Mouse (Mus musculus) limb, embryonic 13.5 days (tissue): ENCODE measurements around the gene Unc50. TPM values are rescaled to one million over a fixed set of nuclear protein-coding genes. Genes with fewer than 3 reads are reported as not detected.

Source experiments
- ATAC-seq: fragments of 200-750 bp; cut with Nextera tagmentation; 2 replicates; pipeline ENCODE4 v1.8.0; 2017; ENCODE audit warnings: low read depth, moderate number of reproducible peaks, moderate TSS enrichment; ENCODE audit not compliant: low FRiP score
- H3K27ac ChIP-seq: fragments of 300-500 bp; sonication (generic); 2 replicates; pipeline ENCODE4 v1.5.1; 2015; ENCODE audit warnings: inconsistent platforms, mild to moderate bottlenecking, moderate library complexity
- H3K27me3 ChIP-seq: fragments of 300-500 bp; sonication (generic); 2 replicates; pipeline ENCODE4 v1.6.1; 2015; ENCODE audit warnings: mild to moderate bottlenecking, inconsistent platforms
- H3K36me3 ChIP-seq: fragments of 300-500 bp; sonication (generic); 2 replicates; pipeline ENCODE4 v1.6.1; 2015; ENCODE audit warnings: inconsistent platforms, mild to moderate bottlenecking, moderate library complexity
- H3K4me1 ChIP-seq: fragments of 300-500 bp; sonication (generic); 2 replicates; pipeline ENCODE4 v1.6.1; 2015; ENCODE audit warnings: inconsistent platforms
- H3K4me2 ChIP-seq: fragments of 300-500 bp; sonication (generic); replicated peaks from 2 replicates; pipeline ENCODE4 v1.6.1; 2015; ENCODE audit warnings: inconsistent platforms, mild to moderate bottlenecking, moderate library complexity
- H3K4me3 ChIP-seq: fragments of 300-500 bp; sonication (generic); 2 replicates; pipeline ENCODE4 v1.5.1; 2015; ENCODE audit warnings: moderate library complexity, mild to moderate bottlenecking, inconsistent platforms
- H3K9ac ChIP-seq: fragments of 300-500 bp; sonication (generic); 2 replicates; pipeline ENCODE4 v1.6.1; 2015; ENCODE audit warnings: mild to moderate bottlenecking, inconsistent platforms
- H3K9me3 ChIP-seq: fragments of 300-500 bp; sonication (generic); 2 replicates; pipeline ENCODE4 v1.6.1; 2016; ENCODE audit warnings: inconsistent platforms
- WGBS: fragments of 180-500 bp; shearing (Covaris S2); methylation state at CpG from one replicate; pipeline ENCODE4 v1.1.7; 2015; 5-methylcytosine and 5-hydroxymethylcytosine counted together
- polyA plus RNA-seq: library from polyadenylated mRNA; unstranded; fragments of >200 nt; fragmentation: Nextera tagmentation; extraction: Ambion mirVana; gene quantifications from 2 replicates; pipeline ENCODE4 v1.2.1, GENCODE M21; 2015

Unc50 gene
- 148 and 149 TPM in 2 replicates for polyA plus RNA-seq

DNA sequence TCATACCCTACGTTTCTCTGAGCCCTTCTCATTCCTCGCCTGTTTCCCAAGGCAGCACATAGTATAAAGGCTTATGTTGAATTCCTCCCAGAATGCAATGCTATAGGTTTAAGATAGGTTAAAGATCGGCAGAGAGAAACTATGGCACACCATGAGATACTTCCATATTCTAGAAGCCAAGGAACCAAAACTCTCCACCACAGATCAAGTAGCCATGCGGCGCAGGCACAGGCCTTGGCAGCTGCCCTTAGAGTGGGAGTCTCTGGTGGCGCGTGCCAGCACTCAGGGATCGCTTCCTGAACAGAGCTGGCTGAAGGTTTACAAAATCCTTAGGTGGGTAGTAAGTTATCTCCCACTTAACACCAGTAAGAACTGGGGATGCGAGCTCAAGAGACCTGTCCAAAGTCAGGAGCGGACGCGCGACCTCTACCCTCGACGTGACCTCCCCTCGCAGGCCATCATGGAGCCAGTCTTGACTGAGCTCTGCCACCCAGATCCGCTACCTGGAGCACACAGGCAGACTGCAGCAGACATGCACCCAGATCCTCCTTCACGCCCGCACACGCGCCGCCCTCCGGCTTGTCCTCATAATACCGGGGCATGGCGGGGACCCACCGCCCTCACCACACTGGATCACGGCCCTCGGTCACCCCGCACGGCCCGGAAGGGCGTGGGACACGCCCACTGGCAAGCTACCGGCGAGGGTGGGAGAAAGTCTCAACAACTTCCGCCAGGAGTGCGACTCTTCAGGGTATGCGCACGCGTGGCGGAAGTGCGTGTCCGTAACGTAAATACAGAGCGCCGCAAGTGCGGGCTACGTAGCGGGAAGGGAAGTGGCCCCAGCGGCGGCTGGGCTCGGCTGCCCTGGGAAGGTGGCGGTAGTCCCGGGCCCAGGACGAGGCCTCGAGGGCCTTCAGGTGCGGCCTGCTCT lies at the start of gene Unc50, which contains the start of gene Coa5:
Unc50 (plus strand) TSS at position 774 of the 931 bp plus-strand sequence.
Coa5 (minus strand) TSS at position 738 of the 931 bp plus-strand sequence.
- 4% methylated on average over 57 of the region's 57 CpGs for WGBS
- peaks cover 54% of the 10 kb centered on the region for H3K36me3 ChIP-seq

DNA sequence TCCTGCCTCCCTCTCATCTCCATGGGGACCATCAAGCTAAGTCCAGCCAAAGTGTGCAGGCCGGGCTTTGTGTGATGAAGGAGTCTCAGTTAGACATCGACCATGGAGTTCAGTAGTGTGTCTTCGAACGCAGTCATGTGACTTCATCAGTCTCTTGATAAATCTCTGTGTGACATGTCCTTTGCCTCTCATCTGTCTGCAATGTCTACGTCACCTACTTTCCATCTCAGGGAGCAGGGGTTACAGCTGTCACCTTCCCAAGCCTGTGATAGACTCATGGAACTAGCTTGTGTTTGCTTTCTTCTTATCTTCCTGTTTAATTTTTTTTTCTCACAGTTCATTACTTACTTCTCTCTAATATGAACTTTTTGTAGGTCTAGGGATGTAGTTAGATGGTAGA lies 49.0 kb upstream of the Unc50 start:
- Histone ChIP-seq H3K36me3 (peaks cover 31% of the 10 kb centered on the region), H3K27me3 (no peaks in the 10 kb centered on the region), H3K4me3 (no peak overlapping the region), H3K9me3 (no peaks in the 10 kb centered on the region), H3K4me1 (no peaks in the 10 kb centered on the region), H3K4me2 (no peak overlapping the region), H3K9ac (no peak overlapping the region), H3K27ac (no peak overlapping the region)
- WGBS: 94% methylated on average over 5 of the region's 5 CpGs
- no peak for ATAC-seq

More for the DNA sequence above, at the start of gene Unc50, which contains the start of gene Coa5:
- H3K9me3 ChIP-seq: no peaks in the 10 kb centered on the region
- H3K4me2 ChIP-seq: peak within 1 kb of the TSS; percentile 88
- peak within 1 kb of the TSS; percentile 90 for H3K9ac ChIP-seq
- ATAC-seq: peak; percentile 98
- H3K27ac ChIP-seq: 0 out of 2 replicates have a peak within 1 kb of the TSS, but pooled peaks have one; percentile 48
- peaks cover 23% of the 10 kb centered on the region for H3K4me1 ChIP-seq
- H3K27me3 ChIP-seq: no peaks in the 10 kb centered on the region
- H3K4me3 ChIP-seq: peak within 1 kb of the TSS; percentile 92

DNA sequence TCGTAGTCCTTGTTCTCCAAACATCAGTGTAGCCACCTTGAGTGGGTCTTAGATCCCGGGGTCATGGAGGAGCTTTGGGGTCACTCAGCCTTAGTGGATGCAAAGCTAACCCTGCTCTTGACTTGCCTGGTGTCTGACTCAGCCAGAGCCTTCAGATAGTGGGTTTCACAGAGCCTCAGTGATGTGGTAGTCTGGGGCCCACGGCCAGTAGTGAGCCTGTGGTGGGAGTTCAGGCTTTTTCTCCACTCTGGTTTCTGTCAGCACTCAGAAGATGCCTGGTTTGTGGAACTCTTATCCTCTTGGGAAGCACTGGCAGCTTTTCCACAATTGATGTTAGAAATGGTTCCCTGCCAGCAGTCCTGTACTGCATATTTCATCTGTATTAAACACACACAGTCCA lies 45.6 kb upstream of the Unc50 start:
- no peaks in the 10 kb centered on the region for H3K4me1 ChIP-seq
- WGBS: 81% methylated on average over 3 of the region's 3 CpGs
- peaks cover 31% of the 10 kb centered on the region for H3K36me3 ChIP-seq
- no peak overlapping the region for H3K9ac ChIP-seq
- no peak for ATAC-seq
- no peak overlapping the region for H3K27ac ChIP-seq
- H3K9me3 ChIP-seq: no peaks in the 10 kb centered on the region
- H3K27me3 ChIP-seq: no peaks in the 10 kb centered on the region
- H3K4me3 ChIP-seq: no peak overlapping the region
- H3K4me2 ChIP-seq: no peak overlapping the region

DNA sequence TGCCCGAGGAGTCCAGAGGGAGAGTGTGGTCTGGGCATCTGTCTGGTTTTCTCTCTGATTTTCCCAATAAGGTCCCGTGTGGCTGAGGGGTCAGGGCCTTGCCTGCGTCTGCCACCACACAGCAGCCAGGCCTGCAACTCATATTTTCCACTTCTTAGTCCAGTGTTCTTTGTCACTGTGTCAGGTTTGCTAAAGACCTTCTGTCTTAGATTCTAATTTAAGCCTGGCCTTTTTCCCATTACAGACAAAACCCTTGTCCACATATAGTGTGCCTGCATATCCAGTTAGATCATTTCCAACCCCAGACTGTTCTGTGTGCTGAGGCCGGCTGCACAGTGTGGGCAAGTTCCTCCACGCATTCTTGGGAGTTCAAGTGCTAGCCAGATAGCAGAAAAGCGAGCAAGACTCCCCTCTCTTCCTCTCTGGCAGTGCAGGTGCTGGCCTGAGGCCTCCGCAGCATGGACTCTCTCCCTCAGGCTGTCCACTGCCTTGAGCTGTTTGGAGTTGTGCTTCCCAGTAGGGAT lies 43.4 kb upstream of the Unc50 start:
- 74% methylated on average over 7 of the region's 7 CpGs for WGBS
- Histone ChIP-seq H3K27ac (no peak overlapping the region), H3K4me3 (no peak overlapping the region), H3K9me3 (no peaks in the 10 kb centered on the region), H3K9ac (no peak overlapping the region), H3K4me1 (no peaks in the 10 kb centered on the region), H3K27me3 (no peaks in the 10 kb centered on the region), H3K4me2 (no peak overlapping the region), H3K36me3 (peaks cover 35% of the 10 kb centered on the region)
- ATAC-seq: no peak

DNA sequence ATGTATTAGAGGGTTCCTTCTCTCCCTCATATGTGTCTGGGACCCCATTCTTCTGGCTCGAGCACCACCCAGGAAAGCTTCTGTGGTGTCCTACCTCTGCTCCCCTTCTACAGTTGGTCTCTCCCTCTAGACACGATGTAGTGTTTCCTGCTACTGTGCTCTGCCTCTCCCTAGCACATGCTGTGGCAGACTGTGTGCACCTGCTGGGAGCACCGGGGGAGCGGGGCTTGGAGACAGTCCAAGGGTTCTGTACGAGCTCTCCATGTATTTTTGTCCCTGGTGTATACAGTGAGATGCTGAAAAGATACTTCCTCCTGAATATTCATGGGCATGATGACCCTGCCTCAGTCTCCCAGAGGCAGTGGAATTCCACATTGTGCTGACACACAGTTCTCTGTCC lies 36.8 kb upstream of the Unc50 start:
- H3K4me3 ChIP-seq: no peak overlapping the region
- no peak for ATAC-seq
- no peak overlapping the region for H3K4me2 ChIP-seq
- H3K9ac ChIP-seq: no peak overlapping the region
- no peaks in the 10 kb centered on the region for H3K4me1 ChIP-seq
- WGBS: 82% methylated on average over 5 of the region's 5 CpGs
- H3K36me3 ChIP-seq: peaks cover 70% of the 10 kb centered on the region
- no peaks in the 10 kb centered on the region for H3K9me3 ChIP-seq
- no peaks in the 10 kb centered on the region for H3K27me3 ChIP-seq
- no peak overlapping the region for H3K27ac ChIP-seq

DNA sequence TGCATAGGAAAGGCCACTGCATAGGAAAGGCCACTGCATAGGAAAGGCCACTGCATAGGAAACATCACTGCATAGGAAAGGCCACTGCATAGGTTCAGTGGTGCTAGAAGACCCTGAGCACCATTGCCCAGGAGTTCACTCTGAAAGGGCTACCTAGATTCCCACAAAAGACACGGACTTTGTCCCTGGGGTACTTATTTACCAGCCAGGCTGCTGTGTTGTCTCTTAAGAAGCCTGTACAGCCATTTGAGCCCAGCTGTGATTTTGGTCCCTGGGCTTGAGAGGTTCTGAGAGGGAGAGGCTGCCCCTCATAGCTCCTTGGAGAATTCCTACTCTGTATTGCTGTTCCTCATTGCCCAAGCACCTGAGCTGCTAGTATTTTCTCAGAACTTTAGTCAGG lies 33.5 kb upstream of the Unc50 start:
- H3K4me3 ChIP-seq: no peak overlapping the region
- H3K27me3 ChIP-seq: no peaks in the 10 kb centered on the region
- 72% methylated on average over 1 of the region's 1 CpGs for WGBS
- H3K9ac ChIP-seq: no peak overlapping the region
- H3K27ac ChIP-seq: no peak overlapping the region
- H3K4me2 ChIP-seq: no peak overlapping the region
- peaks cover 44% of the 10 kb centered on the region for H3K36me3 ChIP-seq
- no peaks in the 10 kb centered on the region for H3K9me3 ChIP-seq
- no peak for ATAC-seq
- peaks cover 5% of the 10 kb centered on the region; the same call in 1 of the 2 replicates for H3K4me1 ChIP-seq

DNA sequence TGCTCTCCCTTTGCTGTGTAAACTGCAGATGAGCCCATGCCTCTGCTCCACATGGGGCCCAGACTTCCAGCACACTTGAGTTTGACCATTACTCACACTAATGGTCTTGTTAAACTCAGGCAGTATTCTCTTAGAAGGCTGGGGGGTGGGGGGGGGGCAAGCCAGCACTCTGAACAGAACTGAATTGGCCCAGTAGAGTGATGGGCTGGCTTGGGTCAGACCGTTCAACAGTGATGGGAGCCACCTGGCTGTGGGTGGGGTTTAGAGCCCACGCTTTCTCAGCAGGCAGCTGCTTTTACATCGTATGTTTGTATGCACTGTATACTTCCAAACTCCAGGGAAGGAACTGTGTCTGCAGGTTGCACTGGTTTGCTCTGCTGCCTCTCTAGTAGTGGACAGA lies 31.0 kb upstream of the Unc50 start:
- Histone ChIP-seq H3K4me2 (no peak overlapping the region), H3K4me1 (peaks cover 5% of the 10 kb centered on the region; the same call in 1 of the 2 replicates), H3K36me3 (peaks cover 36% of the 10 kb centered on the region), H3K4me3 (no peak overlapping the region), H3K9ac (no peak overlapping the region), H3K9me3 (no peaks in the 10 kb centered on the region), H3K27me3 (no peaks in the 10 kb centered on the region), H3K27ac (no peak overlapping the region)
- no peak for ATAC-seq
- 30% methylated on average over 3 of the region's 3 CpGs for WGBS

DNA sequence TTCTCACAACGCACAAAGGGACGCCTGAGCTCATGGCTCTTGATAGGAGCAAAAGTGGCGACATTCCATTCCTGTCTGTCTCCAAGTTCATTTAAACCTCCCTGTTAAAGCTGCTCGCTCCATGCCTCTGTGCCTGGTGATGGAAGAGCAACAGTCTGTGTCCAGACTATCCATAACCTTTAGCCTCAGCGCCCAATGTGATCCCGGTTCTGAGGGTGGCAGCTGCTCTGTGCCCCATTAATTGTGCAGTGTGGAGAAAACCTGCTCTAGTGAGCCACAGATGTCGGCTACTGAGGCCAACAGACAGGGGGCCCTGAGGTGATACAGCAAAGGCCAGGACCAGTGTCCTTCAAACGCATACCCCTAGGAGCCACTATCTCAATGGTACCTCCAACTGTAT lies 30.2 kb upstream of the Unc50 start:
- WGBS: 64% methylated on average over 8 of the region's 8 CpGs
- no peak overlapping the region for H3K9ac ChIP-seq
- no peaks in the 10 kb centered on the region for H3K9me3 ChIP-seq
- no peak overlapping the region for H3K27ac ChIP-seq
- peaks cover 28% of the 10 kb centered on the region for H3K36me3 ChIP-seq
- H3K4me3 ChIP-seq: no peak overlapping the region
- H3K27me3 ChIP-seq: no peaks in the 10 kb centered on the region
- peaks cover 5% of the 10 kb centered on the region; the same call in 1 of the 2 replicates for H3K4me1 ChIP-seq
- ATAC-seq: no peak
- no peak overlapping the region for H3K4me2 ChIP-seq

DNA sequence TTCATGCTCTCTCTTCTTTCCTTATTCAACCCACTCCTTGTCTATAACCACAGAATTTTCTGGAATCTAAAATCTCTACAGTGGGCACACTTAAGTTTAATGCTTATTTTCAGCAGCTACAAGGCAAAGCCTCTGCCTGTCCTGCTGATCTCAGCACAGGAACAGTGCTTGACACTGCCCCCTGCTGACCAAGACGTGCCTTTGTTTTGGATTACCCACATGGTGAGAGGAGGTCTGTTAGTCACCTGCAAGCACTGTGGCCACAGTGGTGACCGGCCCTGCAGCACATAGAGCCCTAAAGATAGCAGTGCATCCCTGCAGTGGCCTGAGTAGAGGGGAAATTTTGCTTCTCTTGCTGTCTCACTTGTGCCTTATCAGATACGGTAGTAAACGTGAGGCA lies 28.3 kb upstream of the Unc50 start:
- Histone ChIP-seq H3K36me3 (peaks cover 11% of the 10 kb centered on the region; the same call in 1 of the 2 replicates), H3K9ac (no peak overlapping the region), H3K4me2 (no peak overlapping the region), H3K4me1 (peaks cover 5% of the 10 kb centered on the region; the same call in 1 of the 2 replicates), H3K27ac (no peak overlapping the region), H3K9me3 (no peaks in the 10 kb centered on the region), H3K27me3 (peaks cover 4% of the 10 kb centered on the region; the same call in 1 of the 2 replicates), H3K4me3 (no peak overlapping the region)
- 60% methylated on average over 4 of the region's 4 CpGs for WGBS
- no peak for ATAC-seq

DNA sequence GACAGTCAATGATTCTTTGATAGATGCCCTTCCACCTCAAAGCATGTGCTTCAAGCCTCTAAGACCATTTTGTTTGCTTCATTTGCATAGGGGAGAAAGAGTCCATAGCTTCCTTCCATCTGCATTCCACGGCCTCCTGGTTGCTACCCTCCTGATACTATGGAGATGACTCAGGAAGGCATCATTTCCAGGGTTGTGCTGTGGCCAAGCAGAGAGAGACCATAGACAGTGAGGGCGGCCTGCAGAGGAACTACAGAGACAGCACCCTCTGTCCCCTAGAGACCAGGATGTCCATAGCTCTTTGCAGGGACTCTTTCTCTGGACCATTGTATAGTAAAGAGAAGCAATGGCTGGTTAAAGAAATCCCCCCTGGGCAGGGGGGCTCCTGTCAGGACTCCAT lies 24.8 kb upstream of the Unc50 start:
- ATAC-seq: no peak
- Histone ChIP-seq H3K4me3 (no peak overlapping the region), H3K36me3 (peaks cover 8% of the 10 kb centered on the region; the same call in 1 of the 2 replicates), H3K9ac (no peak overlapping the region), H3K27me3 (peaks cover 4% of the 10 kb centered on the region; the same call in 1 of the 2 replicates), H3K4me1 (peaks cover 3% of the 10 kb centered on the region; the same call in 1 of the 2 replicates), H3K9me3 (no peaks in the 10 kb centered on the region), H3K27ac (no peak overlapping the region), H3K4me2 (no peak overlapping the region)
- 95% methylated on average over 2 of the region's 2 CpGs for WGBS

DNA sequence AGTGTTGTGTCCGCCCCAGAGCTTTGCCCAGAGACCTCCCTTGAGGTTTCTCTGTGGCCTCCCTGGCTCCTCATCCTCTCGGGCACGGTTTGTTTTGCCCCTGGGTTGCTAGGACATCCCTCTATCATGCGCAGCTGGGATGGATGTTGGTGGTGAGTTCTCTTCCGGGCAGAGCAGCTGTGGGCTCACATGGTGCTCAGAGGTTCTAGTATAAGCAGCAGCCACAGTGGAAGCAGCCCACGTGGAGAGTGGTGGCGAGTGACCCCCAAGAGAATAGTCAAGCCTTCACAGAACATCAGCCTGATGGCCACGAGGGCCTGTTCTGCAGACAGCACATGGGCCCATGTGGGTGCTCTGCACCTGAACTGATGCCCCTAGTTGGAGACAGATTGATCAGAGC lies 22.7 kb upstream of the Unc50 start:
- WGBS: 80% methylated on average over 8 of the region's 8 CpGs
- Histone ChIP-seq H3K9me3 (no peaks in the 10 kb centered on the region), H3K4me1 (peaks cover 3% of the 10 kb centered on the region; the same call in 1 of the 2 replicates), H3K4me3 (no peak overlapping the region), H3K4me2 (no peak overlapping the region), H3K36me3 (peaks cover 8% of the 10 kb centered on the region; the same call in 1 of the 2 replicates), H3K9ac (no peak overlapping the region), H3K27ac (no peak overlapping the region), H3K27me3 (peaks cover 4% of the 10 kb centered on the region; the same call in 1 of the 2 replicates)
- no peak for ATAC-seq

DNA sequence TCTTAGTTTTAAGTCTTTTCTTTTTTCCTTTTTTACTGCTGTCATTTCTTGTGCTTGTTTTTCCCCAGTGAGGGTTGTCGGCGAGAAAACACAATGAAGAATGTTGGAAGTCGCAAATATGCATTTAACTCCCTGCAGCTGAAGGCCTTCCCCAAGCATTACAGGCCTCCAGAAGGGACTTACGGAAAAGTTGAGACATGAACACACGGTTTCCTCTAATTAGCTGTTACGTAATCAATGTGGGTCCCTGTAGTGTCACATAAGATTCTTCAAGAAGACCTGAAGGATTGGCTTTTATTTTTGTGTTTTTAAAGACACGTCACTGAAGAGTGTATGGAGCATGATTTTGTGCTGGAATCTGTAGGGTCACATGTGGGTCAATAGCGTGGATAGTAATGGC lies 21.9 kb upstream of the Unc50 start:
- H3K27ac ChIP-seq: no peak overlapping the region
- no peaks in the 10 kb centered on the region for H3K9me3 ChIP-seq
- H3K4me3 ChIP-seq: no peak overlapping the region
- no peak overlapping the region for H3K9ac ChIP-seq
- H3K4me2 ChIP-seq: no peak overlapping the region
- H3K4me1 ChIP-seq: peaks cover 3% of the 10 kb centered on the region; the same call in 1 of the 2 replicates
- 69% methylated on average over 8 of the region's 8 CpGs for WGBS
- no peaks in the 10 kb centered on the region for H3K36me3 ChIP-seq
- peaks cover 4% of the 10 kb centered on the region; the same call in 1 of the 2 replicates for H3K27me3 ChIP-seq
- ATAC-seq: no peak
